Mouse (Mus musculus): ENCODE measurements around the gene Ercc1. TPM values are rescaled to one million over a fixed set of nuclear protein-coding genes. Genes with fewer than 3 reads are reported as not detected.

Gene Ercc1
- polyA plus RNA-seq, 1 experiment from 2014 or later, result 108 TPM

GRCm38 (mm10) chr7:19359892-19360641, 15.5 kb downstream of the Ercc1 start:
- Histone ChIP-seq H3K36me3 (ENCODE audit: control insufficient read depth, insufficient read depth, low read length) (peaks cover 6% of the 10 kb centered on the region; the same call in 1 of the 2 replicates), H3K4me2 (replicated peaks; ENCODE audit: low read depth, low read length) (peak overlapping the region; percentile 96), H3K4me1 (replicated peaks; ENCODE audit: control insufficient read depth, insufficient read depth, low read length) (peaks cover 15% of the 10 kb centered on the region; the same call in 1 of the 2 replicates), H3K9ac (ENCODE audit: low read depth, low read length) (peak overlapping the region; percentile 59), H3K27ac (ENCODE audit: low read depth, low read length) (peak overlapping the region; percentile 7; the same call in 1 of the 2 replicates), H3K27me3 (ENCODE audit: control insufficient read depth, insufficient read depth, low read length) (peaks cover 4% of the 10 kb centered on the region; the same call in 1 of the 2 replicates), H3K9me3 (ENCODE audit: control insufficient read depth, low read length) (no peaks in the 10 kb centered on the region), H3K4me3 (ENCODE audit: low read depth, low read length) (peak overlapping the region; percentile 62)
- peak; percentile 77 for ATAC-seq (ENCODE audit: low FRiP score)
- under 1% methylated on average over 45 of the region's 45 CpGs for WGBS
- peak; percentile 85 for DNase-seq (ENCODE audit: low spot score)

- peaks cover 4% of the 10 kb centered on the region; the same call in 1 of the 2 replicates for H3K27me3 ChIP-seq (ENCODE audit: control insufficient read depth, insufficient read depth, low read length)
- H3K4me1 ChIP-seq (replicated peaks; ENCODE audit: control insufficient read depth, insufficient read depth, low read length), result peaks cover 15% of the 10 kb centered on the region; the same call in 1 of the 2 replicates
- no peaks in the 10 kb centered on the region for H3K9me3 ChIP-seq (ENCODE audit: control insufficient read depth, low read length)
- peak overlapping the region; percentile 38; the same call in 1 of the 2 replicates for H3K9ac ChIP-seq (ENCODE audit: low read depth, low read length)
- H3K4me2 ChIP-seq (replicated peaks; ENCODE audit: low read depth, low read length), result peak overlapping the region; percentile 96
- H3K27ac ChIP-seq (ENCODE audit: low read depth, low read length), result no peak overlapping the region
- peaks cover 6% of the 10 kb centered on the region; the same call in 1 of the 2 replicates for H3K36me3 ChIP-seq (ENCODE audit: control insufficient read depth, insufficient read depth, low read length)
- peak overlapping the region; percentile 62 for H3K4me3 ChIP-seq (ENCODE audit: low read depth, low read length)
- under 1% methylated on average over 27 of the region's 27 CpGs for WGBS
- ATAC-seq (ENCODE audit: low FRiP score) (peak; percentile 64), DNase-seq (ENCODE audit: low spot score) (peak; percentile 88)
These were observed 16.4 kb downstream of the Ercc1 start for GRCm38 (mm10) chr7:19360944-19361343.

DNA sequence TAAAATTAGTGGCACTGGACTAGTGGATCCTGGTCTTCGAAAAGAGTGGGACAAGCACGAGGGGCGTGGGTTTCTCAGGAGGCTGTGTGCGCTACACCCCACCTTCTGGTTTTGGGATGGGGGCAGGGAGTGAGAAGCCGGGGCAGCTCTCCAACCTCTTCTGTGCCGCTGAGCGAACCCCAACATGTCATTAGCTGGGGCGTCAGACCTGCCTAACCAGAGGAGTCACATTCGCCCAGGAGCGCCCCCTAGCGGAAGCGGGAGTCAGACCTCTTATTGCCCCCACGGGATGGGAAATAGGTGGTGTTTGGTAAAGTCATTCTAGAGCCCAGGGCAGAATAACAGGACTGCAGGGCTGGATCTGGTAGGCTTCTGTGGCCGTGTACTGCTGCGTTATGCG, 17.1 kb downstream of the Ercc1 start:
- peak overlapping the region; percentile 62 for H3K4me3 ChIP-seq (ENCODE audit: low read depth, low read length)

DNA sequence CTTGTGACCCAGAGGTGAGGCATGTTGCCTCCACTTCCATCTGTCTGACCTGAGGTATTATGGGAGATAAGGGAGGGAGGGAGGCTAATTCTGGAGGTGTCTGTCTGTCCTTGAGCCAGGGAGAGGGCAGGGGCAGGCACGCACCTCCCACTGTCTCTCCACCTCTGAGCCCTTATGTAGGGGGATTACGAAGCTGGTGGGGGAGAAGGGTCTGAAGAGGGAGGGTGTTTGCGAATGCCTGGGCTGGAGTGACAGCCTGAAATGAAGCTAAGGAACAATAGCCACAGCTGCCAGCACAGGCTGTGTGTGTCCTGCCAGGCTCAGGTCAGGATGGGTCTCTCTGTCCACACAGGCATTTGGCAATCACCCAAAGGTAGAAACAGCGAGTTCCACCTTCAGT, 17.7 kb downstream of the Ercc1 start:
- Histone ChIP-seq H3K27me3 (ENCODE audit: control insufficient read depth, insufficient read depth, low read length) (peaks cover 4% of the 10 kb centered on the region; the same call in 1 of the 2 replicates), H3K4me1 (replicated peaks; ENCODE audit: control insufficient read depth, insufficient read depth, low read length) (peaks cover 15% of the 10 kb centered on the region; the same call in 1 of the 2 replicates), H3K27ac (ENCODE audit: low read depth, low read length) (no peak overlapping the region), H3K36me3 (ENCODE audit: control insufficient read depth, insufficient read depth, low read length) (0 out of 2 replicates have a peak, but pooled peaks cover under 1% of the 10 kb centered on the region), H3K4me2 (replicated peaks; ENCODE audit: low read depth, low read length) (no peak overlapping the region), H3K9ac (ENCODE audit: low read depth, low read length) (no peak overlapping the region), H3K9me3 (ENCODE audit: control insufficient read depth, low read length) (no peaks in the 10 kb centered on the region), H3K4me3 (ENCODE audit: low read depth, low read length) (no peak overlapping the region)
- WGBS, result 55% methylated on average over 4 of the region's 4 CpGs
- DNase-seq (ENCODE audit: low spot score) (no peak), ATAC-seq (ENCODE audit: low FRiP score) (no peak)

More for the DNA sequence above, 17.1 kb downstream of the Ercc1 start:
- Histone ChIP-seq H3K27ac (ENCODE audit: low read depth, low read length) (no peak overlapping the region), H3K4me1 (replicated peaks; ENCODE audit: control insufficient read depth, insufficient read depth, low read length) (peaks cover 15% of the 10 kb centered on the region; the same call in 1 of the 2 replicates), H3K27me3 (ENCODE audit: control insufficient read depth, insufficient read depth, low read length) (peaks cover 4% of the 10 kb centered on the region; the same call in 1 of the 2 replicates), H3K9me3 (ENCODE audit: control insufficient read depth, low read length) (no peaks in the 10 kb centered on the region), H3K9ac (ENCODE audit: low read depth, low read length) (no peak overlapping the region), H3K36me3 (ENCODE audit: control insufficient read depth, insufficient read depth, low read length) (0 out of 2 replicates have a peak, but pooled peaks cover 2% of the 10 kb centered on the region), H3K4me2 (replicated peaks; ENCODE audit: low read depth, low read length) (peak overlapping the region; percentile 96)
- ATAC-seq (ENCODE audit: low FRiP score), result no peak
- DNase-seq (ENCODE audit: low spot score), result peak; percentile 80
- WGBS, result 13% methylated on average over 16 of the region's 16 CpGs

DNA sequence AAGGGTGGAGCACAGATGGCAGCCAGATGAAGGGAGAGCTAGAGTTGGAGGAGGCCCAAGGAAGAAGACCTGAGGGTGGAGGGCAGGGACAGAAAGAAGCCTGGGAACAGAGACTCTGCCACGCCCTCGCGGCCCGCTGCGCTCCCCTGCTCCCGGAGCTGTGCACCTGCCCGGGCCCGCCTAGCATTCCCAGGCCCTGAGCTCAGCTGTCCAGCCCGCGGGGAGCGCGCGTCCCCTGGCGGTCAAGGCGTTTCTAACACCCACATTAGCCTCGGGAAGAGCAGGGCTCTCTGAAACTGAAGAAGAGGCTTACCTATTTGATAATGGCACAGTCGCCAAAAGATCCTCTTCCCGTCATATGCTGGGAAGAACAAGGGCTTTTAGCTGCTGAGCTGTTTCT, 19.3 kb downstream of the Ercc1 start:
- Histone ChIP-seq H3K4me1 (replicated peaks; ENCODE audit: control insufficient read depth, insufficient read depth, low read length) (peaks cover 10% of the 10 kb centered on the region; the same call in 1 of the 2 replicates), H3K4me3 (ENCODE audit: low read depth, low read length) (no peak overlapping the region), H3K4me2 (replicated peaks; ENCODE audit: low read depth, low read length) (no peak overlapping the region), H3K27me3 (ENCODE audit: control insufficient read depth, insufficient read depth, low read length) (peaks cover 4% of the 10 kb centered on the region), H3K36me3 (ENCODE audit: control insufficient read depth, insufficient read depth, low read length) (no peaks in the 10 kb centered on the region), H3K9ac (ENCODE audit: low read depth, low read length) (no peak overlapping the region), H3K9me3 (ENCODE audit: control insufficient read depth, low read length) (no peaks in the 10 kb centered on the region), H3K27ac (ENCODE audit: low read depth, low read length) (no peak overlapping the region)
- 4% methylated on average over 18 of the region's 18 CpGs for WGBS
- ATAC-seq (ENCODE audit: low FRiP score) (no peak), DNase-seq (ENCODE audit: low spot score) (peak; percentile 80)

GRCm38 (mm10) chr7:19365376-19365775, 20.8 kb downstream of the Ercc1 start:
- no peaks in the 10 kb centered on the region for H3K9me3 ChIP-seq (ENCODE audit: control insufficient read depth, low read length)

GRCm38 (mm10) chr7:19368380-19368779, 23.8 kb downstream of the Ercc1 start:
- DNase-seq (ENCODE audit: low spot score) (no peak), ATAC-seq (ENCODE audit: low FRiP score) (no peak)
- Histone ChIP-seq H3K27me3 (ENCODE audit: control insufficient read depth, insufficient read depth, low read length) (no peaks in the 10 kb centered on the region; the same call in 1 of the 2 replicates), H3K36me3 (ENCODE audit: control insufficient read depth, insufficient read depth, low read length) (no peaks in the 10 kb centered on the region), H3K9ac (ENCODE audit: low read depth, low read length) (no peak overlapping the region), H3K4me3 (ENCODE audit: low read depth, low read length) (no peak overlapping the region), H3K27ac (ENCODE audit: low read depth, low read length) (no peak overlapping the region), H3K4me1 (replicated peaks; ENCODE audit: control insufficient read depth, insufficient read depth, low read length) (no peaks in the 10 kb centered on the region), H3K9me3 (ENCODE audit: control insufficient read depth, low read length) (no peaks in the 10 kb centered on the region), H3K4me2 (replicated peaks; ENCODE audit: low read depth, low read length) (no peak overlapping the region)
- WGBS, result 21% methylated on average over 16 of the region's 16 CpGs

More at GRCm38 (mm10) chr7:19365376-19365775, 20.8 kb downstream of the Ercc1 start:
- Histone ChIP-seq H3K4me3 (ENCODE audit: low read depth, low read length) (no peak overlapping the region), H3K36me3 (ENCODE audit: control insufficient read depth, insufficient read depth, low read length) (no peaks in the 10 kb centered on the region), H3K9ac (ENCODE audit: low read depth, low read length) (no peak overlapping the region), H3K4me2 (replicated peaks; ENCODE audit: low read depth, low read length) (no peak overlapping the region), H3K27ac (ENCODE audit: low read depth, low read length) (no peak overlapping the region), H3K4me1 (replicated peaks; ENCODE audit: control insufficient read depth, insufficient read depth, low read length) (peaks cover 9% of the 10 kb centered on the region; the same call in 1 of the 2 replicates), H3K27me3 (ENCODE audit: control insufficient read depth, insufficient read depth, low read length) (peaks cover 4% of the 10 kb centered on the region)
- DNase-seq (ENCODE audit: low spot score), result no peak
- WGBS, result 77% methylated on average over 4 of the region's 4 CpGs
- ATAC-seq (ENCODE audit: low FRiP score), result no peak

GRCm38 (mm10) chr7:19369823-19370425, 25.3 kb downstream of the Ercc1 start:
- H3K4me1 ChIP-seq (replicated peaks; ENCODE audit: control insufficient read depth, insufficient read depth, low read length), result no peaks in the 10 kb centered on the region
- H3K9ac ChIP-seq (ENCODE audit: low read depth, low read length), result peak overlapping the region; percentile 53
- no peaks in the 10 kb centered on the region for H3K36me3 ChIP-seq (ENCODE audit: control insufficient read depth, insufficient read depth, low read length)
- H3K27me3 ChIP-seq (ENCODE audit: control insufficient read depth, insufficient read depth, low read length), result no peaks in the 10 kb centered on the region; the same call in 1 of the 2 replicates
- no peak overlapping the region for H3K27ac ChIP-seq (ENCODE audit: low read depth, low read length)
- 10% methylated on average over 46 of the region's 46 CpGs for WGBS
- H3K9me3 ChIP-seq (ENCODE audit: control insufficient read depth, low read length), result no peaks in the 10 kb centered on the region
- DNase-seq (ENCODE audit: low spot score) (peak; percentile 85), ATAC-seq (ENCODE audit: low FRiP score) (peak; percentile 84)
- H3K4me2 ChIP-seq (replicated peaks; ENCODE audit: low read depth, low read length), result peak overlapping the region; percentile 65
- H3K4me3 ChIP-seq (ENCODE audit: low read depth, low read length), result peak overlapping the region; percentile 25
